Mouse (Mus musculus): ENCODE results near the gene Dcun1d2.

- TF ChIP-seq CTCF (IDR thresholded peaks at IDR 0.05; ENCODE audit: extremely low read depth, insufficient read length, insufficient replicate concordance, low read depth, low read length), result no peak
- TF ChIP-seq POLR2A (IDR thresholded peaks at IDR 0.05; ENCODE audit: low read depth, low read length), result no peak
These were observed 47.9 kb downstream of the Dcun1d2 start for GRCm38 (mm10) chr8:13240055-13240454.
